Mouse (Mus musculus) intestine, postnatal 0 days (tissue): ENCODE data around the gene Prss16. TPM values are rescaled to one million over a fixed set of nuclear protein-coding genes. Genes with fewer than 3 reads are reported as not detected.
A peak's percentile ranks its signal among the peaks of the same experiment; 100 is the strongest.

Experiments
- ATAC-seq: fragments of 200-750 bp; cut with Nextera tagmentation; 2 replicates; pipeline ENCODE4 v1.8.0; 2017; ENCODE audit warnings: mild to moderate bottlenecking, moderate TSS enrichment, moderate library complexity
- H3K27ac ChIP-seq: fragments of 300-500 bp; sonication (generic); 2 replicates; pipeline ENCODE4 v1.5.1; 2014; ENCODE audit warnings: mild to moderate bottlenecking, low read depth, low read length, moderate library complexity
- H3K27me3 ChIP-seq: fragments of 300-500 bp; sonication (generic); replicated peaks from 2 replicates; pipeline ENCODE4 v1.6.1; 2014; ENCODE audit warnings: low read length, mixed read lengths; ENCODE audit not compliant: control insufficient read depth, insufficient read depth
- H3K36me3 ChIP-seq: fragments of 300-500 bp; sonication (generic); 2 replicates; pipeline ENCODE4 v1.6.1; 2014; ENCODE audit warnings: mild to moderate bottlenecking, moderate library complexity; ENCODE audit not compliant: control insufficient read depth, insufficient read depth
- H3K4me1 ChIP-seq: fragments of 300-500 bp; sonication (generic); replicated peaks from 2 replicates; pipeline ENCODE4 v1.6.1; 2014; ENCODE audit warnings: antibody characterized with exemption, low read length, mixed read lengths; ENCODE audit not compliant: control insufficient read depth, insufficient read depth
- H3K4me2 ChIP-seq: fragments of 300-500 bp; sonication (generic); replicated peaks from 2 replicates; pipeline ENCODE4 v1.6.1; 2014; ENCODE audit warnings: low read depth, mild to moderate bottlenecking, moderate library complexity
- H3K4me3 ChIP-seq: fragments of 300-500 bp; sonication (generic); 2 replicates; pipeline ENCODE4 v1.5.1; 2014; ENCODE audit warnings: low read depth, low read length
- H3K9ac ChIP-seq: fragments of 300-500 bp; sonication (generic); 2 replicates; pipeline ENCODE4 v1.6.1; 2014; ENCODE audit warnings: mild to moderate bottlenecking, low read depth, low read length
- H3K9me3 ChIP-seq: fragments of 300-500 bp; sonication (generic); 2 replicates; pipeline ENCODE4 v1.6.1; 2016; ENCODE audit warnings: mixed run types; ENCODE audit not compliant: control insufficient read depth
- CTCF ChIP-seq: sonication (generic); IDR thresholded peaks from 2 replicates; pipeline ENCODE4 v1.5.1; 2016; ENCODE audit warnings: low read depth, mild to moderate bottlenecking, control low read depth, antibody characterized with exemption, moderate library complexity
- WGBS: fragments of 180-500 bp; shearing (Covaris S2); extraction: QIAGEN DNeasy Blood & Tissue Kit; methylation state at CpG from one replicate; pipeline ENCODE4 v1.1.7; 2014; 5-methylcytosine and 5-hydroxymethylcytosine counted together
- polyA plus RNA-seq: library from polyadenylated mRNA; unstranded; fragments of >200 nt; fragmentation: Nextera tagmentation; extraction: Ambion mirVana; gene quantifications from 2 replicates; pipeline ENCODE4 v1.2.1, GENCODE M21; 2015

Prss16 gene
- polyA plus RNA-seq = 4.0 and 4.1 TPM in 2 replicates

DNA sequence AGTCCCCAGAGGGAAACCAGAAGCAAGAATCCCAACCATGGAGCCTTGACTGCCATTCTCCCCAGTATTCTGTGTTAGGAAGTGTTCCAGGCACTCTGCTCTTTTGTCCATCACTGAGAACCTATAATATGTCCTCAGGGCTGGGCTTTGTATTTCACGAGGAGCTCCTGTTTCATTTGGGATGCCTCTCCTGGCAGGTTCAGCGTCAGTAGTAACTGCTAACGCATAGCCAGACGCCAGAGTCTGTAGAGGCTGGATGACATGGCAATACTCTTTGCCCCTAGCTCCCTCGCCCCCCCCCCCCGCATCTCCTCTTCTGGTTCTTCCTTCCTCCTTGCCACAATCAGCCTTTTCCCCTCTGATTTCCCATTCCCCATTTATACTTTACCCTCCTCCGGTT, at the start of gene Prss16:
Gene Prss16, minus strand, starts transcription at position 101 of the 400 bp plus-strand sequence.
- no peak within 1 kb of the TSS for H3K9ac ChIP-seq
- no peak within 1 kb of the TSS for H3K27ac ChIP-seq
- no peaks in the 10 kb centered on the region for H3K9me3 ChIP-seq
- H3K4me1 ChIP-seq = no peaks in the 10 kb centered on the region
- WGBS = 45% methylated on average over 7 of the region's 7 CpGs
- H3K36me3 ChIP-seq = no peaks in the 10 kb centered on the region
- H3K4me2 ChIP-seq = no peak within 1 kb of the TSS
- H3K4me3 ChIP-seq = no peak within 1 kb of the TSS
- H3K27me3 ChIP-seq = peaks cover 85% of the 10 kb centered on the region
- TF ChIP-seq CTCF = no peak
- no peak for ATAC-seq

DNA sequence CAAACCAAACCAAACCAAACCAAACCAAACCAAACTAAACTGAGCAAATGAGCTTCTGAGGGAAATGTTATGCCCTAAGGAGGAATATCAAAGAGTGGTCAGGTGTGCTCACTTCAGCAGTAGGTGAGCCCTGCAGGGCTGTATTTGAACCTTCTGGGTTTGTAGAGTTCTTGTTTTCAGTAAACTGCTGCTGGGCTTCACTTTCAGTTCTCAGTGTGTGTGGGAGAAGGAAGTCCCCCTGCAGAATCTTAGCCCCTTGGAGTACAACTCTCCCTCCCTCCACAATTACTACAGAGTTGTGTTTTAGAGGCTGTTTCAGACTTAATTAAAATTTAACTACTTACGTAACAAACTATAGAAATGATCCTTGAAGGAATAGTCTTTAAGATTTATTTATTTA, 44.2 kb upstream of the Prss16 start:
- Histone ChIP-seq H3K27ac (no peak overlapping the region), H3K4me2 (no peak overlapping the region), H3K27me3 (no peaks in the 10 kb centered on the region), H3K9ac (no peak overlapping the region), H3K4me1 (no peaks in the 10 kb centered on the region), H3K36me3 (no peaks in the 10 kb centered on the region), H3K4me3 (no peak overlapping the region), H3K9me3 (no peaks in the 10 kb centered on the region)
- 95% methylated on average over 1 of the region's 1 CpGs for WGBS
- no peak for TF ChIP-seq CTCF
- no peak for ATAC-seq

DNA sequence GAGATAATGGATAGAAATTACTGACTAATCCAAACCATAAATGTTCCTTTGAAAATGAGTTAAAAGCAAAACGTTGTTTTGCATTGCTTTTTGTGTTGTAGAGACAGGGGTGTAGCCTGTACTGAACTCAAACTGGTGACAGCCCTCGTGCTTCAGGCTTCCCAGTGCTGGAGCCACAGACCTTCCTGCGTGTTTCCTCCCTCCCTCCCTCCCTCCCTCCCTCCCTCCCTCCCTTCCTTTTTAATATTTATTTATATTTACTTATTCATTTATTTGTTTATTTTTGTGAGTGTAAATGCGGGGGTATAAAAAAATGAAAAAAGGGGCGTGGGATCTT, 41.9 kb upstream of the Prss16 start:
- H3K27me3 ChIP-seq = no peaks in the 10 kb centered on the region
- peak overlapping the region; percentile 68; the same call in 1 of the 2 replicates for H3K27ac ChIP-seq
- no peaks in the 10 kb centered on the region for H3K9me3 ChIP-seq
- no peaks in the 10 kb centered on the region for H3K36me3 ChIP-seq
- no peak for TF ChIP-seq CTCF
- ATAC-seq = no peak
- no peaks in the 10 kb centered on the region for H3K4me1 ChIP-seq
- peak overlapping the region; percentile 67 for H3K4me2 ChIP-seq
- 13% methylated on average over 5 of the region's 5 CpGs for WGBS
- H3K4me3 ChIP-seq = peak overlapping the region; percentile 53
- H3K9ac ChIP-seq = 0 out of 2 replicates have a peak overlapping the region, but pooled peaks have one; percentile 51

DNA sequence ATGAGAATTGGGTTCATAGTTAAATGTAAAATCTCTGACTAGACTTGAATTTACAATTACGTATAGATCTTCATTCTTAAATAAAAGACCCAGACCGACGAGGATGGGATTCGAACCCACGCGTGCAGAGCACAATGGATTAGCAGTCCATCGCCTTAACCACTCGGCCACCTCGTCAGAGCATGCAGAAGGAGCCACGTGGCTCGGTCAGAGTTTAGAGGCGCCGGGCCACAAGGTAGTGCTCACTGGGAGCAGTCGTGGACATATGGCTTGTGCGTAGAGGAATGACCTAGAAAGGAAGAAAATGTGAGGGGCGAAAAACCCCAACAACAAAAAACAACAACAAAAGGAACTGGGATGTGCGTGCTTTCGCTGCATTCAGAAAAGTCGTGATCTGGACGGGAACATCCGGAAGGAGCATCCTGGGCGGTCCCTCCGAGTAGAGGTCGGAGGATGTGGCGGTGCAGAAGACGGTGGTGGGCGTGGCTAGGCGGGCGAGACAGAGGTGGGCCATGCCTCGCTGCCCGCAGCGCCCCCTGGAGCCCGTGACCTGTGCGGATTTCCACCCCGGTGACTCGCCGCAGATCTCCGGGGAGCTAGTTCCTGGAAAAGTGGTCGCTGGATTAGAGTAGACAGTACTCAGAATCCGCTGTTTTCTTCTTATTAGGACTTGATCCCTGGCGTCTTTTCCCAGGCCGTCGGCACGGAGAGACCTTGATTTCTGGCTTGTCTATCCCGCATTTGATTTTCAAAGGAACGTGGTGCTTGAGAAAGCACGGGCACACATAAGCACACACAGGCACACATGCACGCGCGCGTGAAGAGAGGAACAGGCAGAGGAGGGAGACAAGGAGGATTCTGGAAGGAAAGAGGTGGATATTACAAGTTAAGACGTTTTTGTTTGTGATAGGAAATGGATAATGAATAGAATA, 41.3 kb upstream of the Prss16 start:
- H3K36me3 ChIP-seq = no peaks in the 10 kb centered on the region
- peak overlapping the region; percentile 51 for H3K9ac ChIP-seq
- ATAC-seq = peak; percentile 96
- H3K27ac ChIP-seq = peak overlapping the region; percentile 68
- no peaks in the 10 kb centered on the region for H3K27me3 ChIP-seq
- H3K4me2 ChIP-seq = peak overlapping the region; percentile 67
- no peaks in the 10 kb centered on the region for H3K4me1 ChIP-seq
- under 1% methylated on average over 48 of the region's 52 CpGs for WGBS
- H3K4me3 ChIP-seq = peak overlapping the region; percentile 53
- TF ChIP-seq CTCF = peak; percentile 93
- no peaks in the 10 kb centered on the region for H3K9me3 ChIP-seq

DNA sequence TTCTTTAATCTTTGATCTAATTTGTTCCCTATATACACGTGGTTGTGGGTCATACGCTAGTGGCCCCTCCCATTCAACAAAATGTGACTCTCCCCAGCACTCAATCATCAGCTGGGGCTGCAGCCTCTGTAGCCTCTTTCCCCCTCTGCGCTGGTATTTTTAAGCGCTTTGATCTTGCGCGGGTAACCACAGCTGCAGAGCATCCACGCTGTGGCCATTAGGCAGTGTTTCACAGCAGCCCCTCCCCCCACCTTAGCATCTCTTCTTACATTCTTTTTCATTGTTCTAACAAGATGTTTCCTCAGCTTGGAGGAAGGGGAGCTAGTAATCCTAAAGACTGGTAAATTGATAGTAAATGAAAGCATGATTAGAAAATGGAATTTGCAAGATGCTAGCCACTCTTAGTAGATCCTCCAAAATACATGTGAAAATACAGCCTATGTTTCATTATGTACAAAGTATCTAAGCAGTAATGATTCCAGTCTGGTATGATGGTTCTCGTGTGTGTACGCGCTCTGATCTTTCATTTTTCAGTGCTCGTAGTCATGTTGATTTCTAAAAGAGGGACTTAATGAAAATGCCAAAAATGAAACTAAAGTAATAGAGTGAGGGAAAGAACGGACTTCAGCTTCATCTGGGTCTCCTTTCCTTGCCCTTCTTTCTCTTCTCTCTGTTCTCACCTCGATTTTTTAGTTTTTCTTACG, 40.3 kb upstream of the Prss16 start:
- no peak for ATAC-seq
- H3K36me3 ChIP-seq = no peaks in the 10 kb centered on the region
- no peaks in the 10 kb centered on the region for H3K4me1 ChIP-seq
- H3K9ac ChIP-seq = no peak overlapping the region; the same call in 1 of the 2 replicates
- H3K27me3 ChIP-seq = no peaks in the 10 kb centered on the region
- H3K9me3 ChIP-seq = no peaks in the 10 kb centered on the region
- no peak for TF ChIP-seq CTCF
- H3K4me3 ChIP-seq = peak overlapping the region; percentile 53
- peak overlapping the region; percentile 67 for H3K4me2 ChIP-seq
- WGBS = 1% methylated on average over 14 of the region's 14 CpGs
- H3K27ac ChIP-seq = peak overlapping the region; percentile 68

DNA sequence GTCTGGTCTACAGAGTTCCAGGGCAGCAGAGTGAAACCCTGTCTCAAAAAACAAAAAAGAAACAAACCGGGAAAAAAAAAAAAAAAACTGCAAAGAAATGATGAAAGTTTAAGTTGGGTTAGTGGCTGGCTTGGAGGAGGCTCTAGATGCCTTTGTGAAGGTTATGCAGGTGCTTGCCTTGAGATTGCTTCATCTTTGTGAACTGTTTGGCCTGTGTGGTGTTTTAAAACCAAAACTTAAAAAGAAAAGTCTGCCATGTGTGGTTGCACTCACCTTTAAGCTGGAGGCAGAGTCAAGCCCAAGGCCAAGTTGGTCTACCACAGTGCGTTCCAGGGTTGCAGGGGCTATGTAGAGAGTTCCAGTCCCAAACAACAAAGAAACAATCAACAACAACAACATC, 39.5 kb upstream of the Prss16 start:
- Histone ChIP-seq H3K4me3 (no peak overlapping the region), H3K27me3 (no peaks in the 10 kb centered on the region), H3K9me3 (no peaks in the 10 kb centered on the region), H3K4me2 (no peak overlapping the region), H3K27ac (no peak overlapping the region), H3K4me1 (no peaks in the 10 kb centered on the region), H3K9ac (no peak overlapping the region), H3K36me3 (no peaks in the 10 kb centered on the region)
- no peak for ATAC-seq
- WGBS = 88% methylated on average over 2 of the region's 2 CpGs
- no peak for TF ChIP-seq CTCF
